Mouse (Mus musculus): ENCODE measurements around the gene Efna3. TPM values are rescaled to one million over a fixed set of nuclear protein-coding genes. Genes with fewer than 3 reads are reported as not detected.

The Efna3 gene
- polyA plus RNA-seq, 1 experiment from 2014 or later, result 9.0 TPM

DNA sequence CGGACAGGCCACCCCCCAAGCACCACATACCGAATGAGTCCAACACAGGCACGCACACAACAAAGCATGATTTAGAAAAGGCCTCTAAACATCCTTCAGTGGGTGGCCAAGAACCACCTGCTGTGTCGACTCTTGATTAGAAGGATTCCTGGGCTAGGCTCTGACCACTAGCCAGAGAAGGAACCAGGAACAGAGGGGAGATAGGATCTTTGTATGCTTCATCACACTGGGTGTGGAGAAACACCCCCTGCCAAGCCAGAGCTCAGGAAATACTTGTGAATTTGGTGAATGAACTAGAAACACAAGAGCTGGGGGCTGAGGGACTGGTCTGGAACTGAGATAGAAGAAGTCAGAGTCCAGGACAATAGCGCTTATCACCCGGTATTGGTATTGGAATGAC lies 13.8 kb upstream of the Efna3 start:
- Histone ChIP-seq H3K4me1 (replicated peaks) (peaks cover 57% of the 10 kb centered on the region), H3K9ac (peak overlapping the region; percentile 93), H3K27ac (peak overlapping the region; percentile 93; the same call in 1 of the 2 replicates), H3K9me3 (no peaks in the 10 kb centered on the region), H3K36me3 (peaks cover 13% of the 10 kb centered on the region), H3K4me2 (replicated peaks) (peak overlapping the region; percentile 85), H3K4me3 (replicated peaks) (peak overlapping the region; percentile 92), H3K27me3 (replicated peaks) (no peaks in the 10 kb centered on the region)
- 17% methylated on average over 6 of the region's 6 CpGs for WGBS
- no peak for ATAC-seq

DNA sequence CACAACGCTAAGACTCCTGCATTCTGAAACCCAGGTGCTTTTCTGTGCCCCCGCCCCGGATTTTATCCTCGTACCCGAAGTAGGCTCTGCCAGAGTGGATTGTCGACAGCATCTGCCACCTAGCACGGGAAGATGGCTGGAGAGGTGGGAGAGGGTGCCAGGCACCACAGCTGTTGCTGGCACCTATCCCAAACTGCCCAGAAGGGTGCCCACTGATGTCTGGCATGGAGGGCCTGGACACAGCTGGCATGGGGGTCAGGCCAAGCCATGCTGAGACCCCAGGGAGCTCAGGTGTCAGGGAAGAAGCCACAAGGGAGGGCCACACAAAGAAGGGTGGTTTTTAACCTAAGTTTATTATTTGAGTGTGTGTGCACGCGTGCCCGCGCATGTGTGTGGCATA lies 10.3 kb upstream of the Efna3 start:
- no peaks in the 10 kb centered on the region for H3K9me3 ChIP-seq
- H3K27me3 ChIP-seq (replicated peaks), result no peaks in the 10 kb centered on the region
- no peak overlapping the region; the same call in 1 of the 2 replicates for H3K4me2 ChIP-seq (replicated peaks)
- no peak overlapping the region for H3K27ac ChIP-seq
- H3K4me1 ChIP-seq (replicated peaks), result peaks cover 49% of the 10 kb centered on the region
- ATAC-seq, result no peak
- H3K9ac ChIP-seq, result no peak overlapping the region; the same call in 1 of the 2 replicates
- H3K36me3 ChIP-seq, result peaks cover 13% of the 10 kb centered on the region
- WGBS, result 65% methylated on average over 11 of the region's 11 CpGs
- no peak overlapping the region for H3K4me3 ChIP-seq (replicated peaks)

DNA sequence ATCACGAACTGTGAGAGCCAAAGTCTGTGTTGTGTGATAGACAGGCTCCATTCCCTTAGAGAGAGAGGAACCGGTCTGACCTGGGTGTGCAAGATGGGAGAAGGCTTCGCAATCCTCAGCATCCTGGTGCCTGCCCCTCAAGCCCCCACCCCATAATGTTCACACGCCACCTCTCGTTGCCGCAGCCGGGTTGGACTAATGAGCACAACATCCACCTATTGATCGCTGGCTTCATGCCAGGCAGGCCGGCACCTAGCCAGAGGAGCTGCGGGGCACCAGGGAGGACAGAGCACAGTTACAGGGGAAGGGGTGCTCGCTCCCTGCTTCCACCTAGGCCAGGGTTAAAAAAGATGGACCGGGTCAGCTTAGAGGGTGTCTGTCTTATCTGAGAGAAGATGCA lies 9.7 kb upstream of the Efna3 start:
- no peaks in the 10 kb centered on the region for H3K9me3 ChIP-seq
- no peaks in the 10 kb centered on the region for H3K27me3 ChIP-seq (replicated peaks)
- peak; percentile 24 for ATAC-seq
- no peak overlapping the region for H3K9ac ChIP-seq
- H3K27ac ChIP-seq, result no peak overlapping the region
- no peak overlapping the region for H3K4me3 ChIP-seq (replicated peaks)
- peaks cover 49% of the 10 kb centered on the region for H3K4me1 ChIP-seq (replicated peaks)
- H3K4me2 ChIP-seq (replicated peaks), result no peak overlapping the region
- WGBS, result 40% methylated on average over 12 of the region's 12 CpGs
- H3K36me3 ChIP-seq, result peaks cover 13% of the 10 kb centered on the region

DNA sequence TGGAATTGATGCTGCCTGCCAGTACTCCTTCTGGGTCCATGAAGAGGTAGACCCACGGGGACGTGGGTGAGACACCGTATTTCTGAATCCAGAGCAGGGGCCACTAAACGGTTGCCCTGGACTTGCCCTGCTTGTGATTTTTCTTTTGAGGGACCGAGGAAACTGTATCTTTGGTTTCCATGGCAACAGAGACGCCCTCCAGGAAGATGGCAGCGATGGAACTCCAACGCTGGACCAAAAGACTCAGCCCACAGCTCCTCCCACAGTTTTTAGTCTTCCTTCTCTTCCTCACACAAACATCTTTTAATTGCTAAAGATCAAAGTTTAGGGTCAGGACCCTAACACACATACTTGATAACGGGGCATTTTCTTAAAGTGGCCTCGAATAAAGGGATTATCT lies 9.2 kb upstream of the Efna3 start:
- no peaks in the 10 kb centered on the region for H3K27me3 ChIP-seq (replicated peaks)
- peaks cover 47% of the 10 kb centered on the region for H3K4me1 ChIP-seq (replicated peaks)
- WGBS, result 50% methylated on average over 10 of the region's 10 CpGs
- no peak for ATAC-seq
- no peak overlapping the region for H3K4me3 ChIP-seq (replicated peaks)
- H3K27ac ChIP-seq, result no peak overlapping the region
- H3K4me2 ChIP-seq (replicated peaks), result no peak overlapping the region
- peaks cover 13% of the 10 kb centered on the region for H3K36me3 ChIP-seq
- H3K9ac ChIP-seq, result no peak overlapping the region
- no peaks in the 10 kb centered on the region for H3K9me3 ChIP-seq

DNA sequence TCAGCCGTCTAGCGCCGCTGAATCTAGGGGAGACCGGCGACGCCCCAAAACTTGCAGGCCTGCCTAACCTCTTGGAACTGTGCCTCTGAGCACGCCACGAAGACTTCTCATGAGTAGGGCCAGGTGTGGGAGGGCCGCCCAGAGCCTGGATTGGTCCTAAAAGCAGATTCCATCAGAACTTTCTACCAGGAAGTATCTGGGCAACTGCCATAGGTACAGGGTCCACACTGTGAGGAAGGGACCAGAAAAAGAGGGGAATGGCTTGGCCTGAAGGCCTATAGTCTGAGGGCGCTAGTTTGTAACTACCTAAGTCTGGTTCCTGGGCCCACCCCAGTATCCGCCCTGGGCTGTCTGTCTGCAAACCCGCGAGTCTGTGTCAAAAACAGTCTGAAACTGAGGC lies 8.8 kb upstream of the Efna3 start:
- H3K9me3 ChIP-seq, result no peaks in the 10 kb centered on the region
- WGBS, result 61% methylated on average over 13 of the region's 13 CpGs
- peaks cover 13% of the 10 kb centered on the region for H3K36me3 ChIP-seq
- H3K4me3 ChIP-seq (replicated peaks), result no peak overlapping the region
- H3K4me2 ChIP-seq (replicated peaks), result no peak overlapping the region
- no peak overlapping the region for H3K9ac ChIP-seq
- no peak overlapping the region for H3K27ac ChIP-seq
- peak; percentile 44 for ATAC-seq
- peaks cover 43% of the 10 kb centered on the region for H3K4me1 ChIP-seq (replicated peaks)
- H3K27me3 ChIP-seq (replicated peaks), result no peaks in the 10 kb centered on the region

DNA sequence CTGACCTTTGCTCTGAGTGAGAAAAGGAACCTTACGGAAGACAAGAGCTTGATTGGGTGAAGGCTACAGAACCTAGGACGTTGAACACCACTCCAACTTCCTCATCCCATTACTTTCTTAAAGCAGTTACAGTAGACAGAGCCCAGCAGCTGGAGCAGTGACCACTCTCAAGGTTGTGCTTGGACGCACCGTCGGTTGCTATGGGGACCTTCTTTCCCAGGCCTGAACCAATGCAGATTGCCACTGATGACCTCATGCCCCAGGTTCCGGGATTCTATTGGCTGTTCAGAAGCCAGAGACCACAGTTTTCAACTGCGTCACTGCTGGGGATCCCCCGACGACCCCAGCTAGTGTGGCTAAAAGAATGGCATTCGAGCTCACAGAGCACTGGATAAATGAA lies 8.2 kb upstream of the Efna3 start:
- no peak overlapping the region for H3K4me3 ChIP-seq (replicated peaks)
- no peak for ATAC-seq
- WGBS, result 23% methylated on average over 10 of the region's 10 CpGs

DNA sequence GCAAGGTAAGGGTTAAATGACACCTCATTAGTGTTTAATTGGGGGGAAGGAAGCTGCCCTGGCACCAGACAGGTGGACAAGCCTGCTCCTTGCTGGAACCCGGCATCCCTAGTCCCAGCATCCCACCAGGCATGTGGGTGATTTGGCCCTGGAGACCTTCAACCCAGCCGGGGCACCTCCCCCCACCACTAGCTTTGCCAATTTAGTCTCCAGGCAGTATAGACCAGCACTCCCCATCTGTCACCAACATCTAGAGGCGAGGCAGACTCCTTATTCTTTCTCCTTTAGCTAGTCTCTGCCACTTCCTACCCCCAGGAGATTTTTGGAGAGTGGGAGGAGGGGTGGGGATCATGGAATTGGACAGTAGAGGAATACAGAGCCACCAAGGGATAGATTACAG lies 7.6 kb upstream of the Efna3 start:
- H3K9ac ChIP-seq, result no peak overlapping the region
- peaks cover 38% of the 10 kb centered on the region for H3K4me1 ChIP-seq (replicated peaks)
- no peaks in the 10 kb centered on the region for H3K27me3 ChIP-seq (replicated peaks)
- ATAC-seq, result no peak
- 64% methylated on average over 3 of the region's 3 CpGs for WGBS
- H3K27ac ChIP-seq, result no peak overlapping the region
- no peak overlapping the region for H3K4me3 ChIP-seq (replicated peaks)
- H3K9me3 ChIP-seq, result no peaks in the 10 kb centered on the region
- H3K4me2 ChIP-seq (replicated peaks), result no peak overlapping the region
- peaks cover 13% of the 10 kb centered on the region for H3K36me3 ChIP-seq

More for the DNA sequence above, 8.2 kb upstream of the Efna3 start:
- Histone ChIP-seq H3K27me3 (replicated peaks) (no peaks in the 10 kb centered on the region), H3K9me3 (no peaks in the 10 kb centered on the region), H3K4me2 (replicated peaks) (no peak overlapping the region), H3K27ac (no peak overlapping the region), H3K4me1 (replicated peaks) (peaks cover 38% of the 10 kb centered on the region), H3K36me3 (peaks cover 13% of the 10 kb centered on the region), H3K9ac (no peak overlapping the region)

DNA sequence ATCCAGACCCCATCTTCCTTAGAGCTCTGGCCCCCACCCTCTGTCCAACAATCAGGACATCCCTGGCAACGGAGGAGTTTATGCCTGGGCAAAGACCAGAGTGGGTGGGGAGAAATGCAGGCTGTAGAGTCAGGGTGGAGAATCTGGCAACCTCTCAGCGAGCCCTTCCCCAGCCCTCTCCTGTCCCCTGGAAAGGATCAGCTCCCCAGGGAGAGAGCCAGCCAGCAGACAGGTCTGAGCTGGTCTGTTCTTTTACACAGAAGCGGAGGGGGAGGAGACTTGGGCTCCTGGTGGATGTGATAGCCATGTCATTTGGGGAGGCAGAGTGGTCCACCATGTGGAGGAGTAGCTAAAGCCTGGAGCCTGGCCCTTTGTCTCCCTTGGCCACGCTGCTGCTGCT lies 5.9 kb upstream of the Efna3 start:
- ATAC-seq, result peak; percentile 37
- no peak overlapping the region for H3K27ac ChIP-seq
- no peaks in the 10 kb centered on the region for H3K27me3 ChIP-seq (replicated peaks)
- 11% methylated on average over 4 of the region's 4 CpGs for WGBS
- no peaks in the 10 kb centered on the region for H3K9me3 ChIP-seq
- H3K4me2 ChIP-seq (replicated peaks), result peak overlapping the region; percentile 28; the same call in 1 of the 2 replicates
- no peak overlapping the region for H3K9ac ChIP-seq
- no peak overlapping the region for H3K4me3 ChIP-seq (replicated peaks)
- no peaks in the 10 kb centered on the region for H3K36me3 ChIP-seq
- peaks cover 38% of the 10 kb centered on the region for H3K4me1 ChIP-seq (replicated peaks)

DNA sequence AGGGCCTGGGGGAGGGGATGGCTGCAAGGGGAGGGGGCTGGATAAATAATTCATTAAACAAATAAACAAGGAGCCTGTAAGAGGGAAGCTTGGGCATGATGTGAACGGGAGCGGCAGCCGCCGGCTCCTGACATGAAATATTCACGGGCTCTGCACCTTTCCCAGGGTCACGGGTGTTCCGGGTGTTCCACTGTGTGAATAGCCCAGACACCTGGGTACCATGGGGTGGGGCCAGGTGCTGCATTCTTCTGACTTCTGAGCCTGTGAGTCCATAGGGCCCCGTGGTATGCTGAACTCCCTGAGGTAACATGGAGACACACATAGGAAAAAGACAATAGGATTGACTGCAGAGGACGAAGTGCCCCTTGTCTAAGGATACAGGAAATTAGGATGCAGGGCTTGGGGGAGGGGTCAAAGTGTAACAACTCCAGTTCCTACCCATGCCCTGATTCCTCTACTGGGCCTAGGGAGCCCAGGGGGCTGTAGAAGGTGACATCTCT lies 4.7 kb upstream of the Efna3 start:
- H3K4me3 ChIP-seq (replicated peaks), result no peak overlapping the region
- no peak for ATAC-seq
- 39% methylated on average over 9 of the region's 9 CpGs for WGBS
- H3K27me3 ChIP-seq (replicated peaks), result 0 out of 2 replicates have a peak, but pooled peaks cover 2% of the 10 kb centered on the region
- H3K9me3 ChIP-seq, result no peaks in the 10 kb centered on the region
- H3K27ac ChIP-seq, result no peak overlapping the region
- no peaks in the 10 kb centered on the region for H3K36me3 ChIP-seq
- H3K4me2 ChIP-seq (replicated peaks), result no peak overlapping the region
- H3K9ac ChIP-seq, result no peak overlapping the region
- H3K4me1 ChIP-seq (replicated peaks), result peaks cover 29% of the 10 kb centered on the region

DNA sequence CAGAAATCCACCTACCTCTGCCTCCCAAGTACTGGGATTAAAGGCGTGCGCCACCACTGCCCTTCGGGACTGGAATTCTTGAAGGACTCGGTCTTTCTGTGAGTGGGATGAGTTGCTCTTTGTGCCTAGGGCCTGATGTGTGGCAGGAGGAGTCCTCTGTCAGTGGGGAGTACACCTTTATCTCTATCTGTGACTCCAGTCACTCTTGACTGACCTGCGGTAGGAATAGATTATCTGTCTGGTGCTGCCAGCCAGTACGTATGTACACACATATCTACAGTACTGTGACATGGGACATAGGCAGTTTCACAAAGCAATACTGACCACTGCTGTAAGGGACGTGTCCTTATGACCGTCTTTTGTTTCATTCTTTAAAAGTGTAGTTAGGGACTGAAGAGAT lies 3.1 kb upstream of the Efna3 start:
- Histone ChIP-seq H3K27me3 (replicated peaks) (peaks cover 14% of the 10 kb centered on the region; the same call in 1 of the 2 replicates), H3K36me3 (no peaks in the 10 kb centered on the region), H3K4me1 (replicated peaks) (peaks cover 31% of the 10 kb centered on the region), H3K9me3 (no peaks in the 10 kb centered on the region), H3K4me3 (replicated peaks) (no peak overlapping the region), H3K4me2 (replicated peaks) (no peak overlapping the region), H3K9ac (no peak overlapping the region), H3K27ac (no peak overlapping the region)
- 94% methylated on average over 8 of the region's 8 CpGs for WGBS
- no peak for ATAC-seq

DNA sequence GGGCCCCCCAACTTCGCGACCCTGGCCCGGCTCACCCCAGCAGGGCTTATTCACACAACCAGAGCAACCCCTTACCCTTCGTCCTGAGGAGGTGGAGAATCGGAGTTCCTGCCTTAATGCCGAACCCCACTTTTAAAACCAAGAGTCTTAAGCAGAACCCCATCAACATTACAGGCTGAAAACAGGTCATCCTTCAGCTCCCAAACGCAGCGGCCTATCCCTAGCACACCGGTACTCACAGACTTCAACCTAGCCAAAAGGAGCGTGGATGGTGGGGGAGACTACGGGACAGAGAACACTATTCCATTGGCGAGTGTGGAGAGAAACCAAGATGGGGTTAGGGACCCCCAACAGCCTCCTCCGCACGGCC lies 649 bp downstream of the Efna3 start:
- WGBS, result 0% methylated on average over 14 of the region's 14 CpGs
- peak overlapping the region; percentile 40; the same call in 1 of the 2 replicates for H3K27ac ChIP-seq
- ATAC-seq, result 0 out of 2 replicates have a peak, but pooled peaks have one; percentile 0

DNA sequence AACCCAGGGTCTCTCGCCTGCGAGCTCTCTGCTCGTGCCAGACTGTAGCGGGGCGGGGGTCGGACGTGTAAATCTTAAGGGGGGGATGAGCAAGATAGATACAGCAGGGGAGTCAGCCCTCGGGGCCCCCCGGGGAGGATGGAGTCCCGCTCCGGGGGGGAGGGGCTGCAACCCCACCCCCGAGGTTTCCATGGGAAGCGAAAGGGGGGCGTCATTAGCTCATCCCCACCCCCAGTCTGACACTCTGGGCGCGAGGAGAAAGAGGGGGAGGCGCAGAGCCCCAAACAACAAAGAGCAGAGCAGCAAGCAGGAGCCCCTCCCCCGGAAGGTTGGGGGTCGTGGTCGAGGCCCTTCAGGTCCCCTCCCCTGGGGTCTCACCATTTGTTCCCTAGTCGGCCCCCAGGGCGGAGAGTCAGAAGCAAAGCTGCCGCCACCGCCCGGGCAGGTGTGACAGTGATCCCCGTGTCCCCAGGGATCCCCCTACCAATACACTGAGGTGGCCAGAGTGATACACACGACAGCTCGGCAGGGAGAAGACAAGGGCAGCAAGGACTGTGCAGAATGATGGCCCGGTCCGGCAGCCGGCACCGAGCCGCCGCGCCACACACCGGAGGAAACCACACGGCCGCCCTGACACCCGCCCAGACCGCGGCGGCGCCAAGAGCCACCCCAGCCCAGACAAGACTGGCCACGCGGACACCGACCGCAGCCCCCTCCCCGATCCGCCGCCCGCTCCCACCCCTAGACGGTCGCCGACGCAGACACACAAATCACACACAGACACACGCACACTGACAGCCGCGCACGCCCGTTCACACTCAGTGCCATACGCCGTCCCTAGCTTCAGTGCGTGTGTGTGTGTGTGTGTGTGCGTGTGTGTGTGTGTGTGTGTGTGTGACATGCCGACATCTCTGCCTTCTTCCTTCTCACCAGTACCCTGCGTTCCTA lies 1.3 kb downstream of the Efna3 start:
- H3K4me2 ChIP-seq (replicated peaks), result peak overlapping the region; percentile 98
- no peak for ATAC-seq
- H3K36me3 ChIP-seq, result no peaks in the 10 kb centered on the region
- peak overlapping the region; percentile 44; the same call in 1 of the 2 replicates for H3K27ac ChIP-seq
- H3K27me3 ChIP-seq (replicated peaks), result peaks cover 43% of the 10 kb centered on the region
- 2% methylated on average over 65 of the region's 66 CpGs for WGBS
- H3K9ac ChIP-seq, result peak overlapping the region; percentile 57
- H3K4me1 ChIP-seq (replicated peaks), result peaks cover 43% of the 10 kb centered on the region
- H3K4me3 ChIP-seq (replicated peaks), result peak overlapping the region; percentile 61
- no peaks in the 10 kb centered on the region for H3K9me3 ChIP-seq

More for the DNA sequence above, 649 bp downstream of the Efna3 start:
- Histone ChIP-seq H3K27me3 (replicated peaks) (peaks cover 43% of the 10 kb centered on the region), H3K4me1 (replicated peaks) (peaks cover 39% of the 10 kb centered on the region), H3K9ac (peak overlapping the region; percentile 57), H3K4me2 (replicated peaks) (peak overlapping the region; percentile 98), H3K4me3 (replicated peaks) (peak overlapping the region; percentile 61), H3K9me3 (no peaks in the 10 kb centered on the region), H3K36me3 (no peaks in the 10 kb centered on the region)

Data from intestine, embryonic 15.5 days (tissue).